Mouse (Mus musculus): Measurements from ENCODE around the gene Ndufb4.

- TF ChIP-seq CTCF (IDR thresholded peaks at IDR 0.05) (no peak), POLR2A (IDR thresholded peaks at IDR 0.05; ENCODE audit: insufficient read depth, low read depth, low read length) (no peak), EP300 (IDR thresholded peaks at IDR 0.05; ENCODE audit: insufficient read depth, low read depth, low read length) (no peak)
Measured at GRCm38 (mm10) chr16:37612013-37612412, 42.2 kb downstream of the Ndufb4 start.

Measured in heart, adult 2 months (tissue).